8 mouse cellular contexts compared by ENCODE assay signal in the genomic region with DNA sequence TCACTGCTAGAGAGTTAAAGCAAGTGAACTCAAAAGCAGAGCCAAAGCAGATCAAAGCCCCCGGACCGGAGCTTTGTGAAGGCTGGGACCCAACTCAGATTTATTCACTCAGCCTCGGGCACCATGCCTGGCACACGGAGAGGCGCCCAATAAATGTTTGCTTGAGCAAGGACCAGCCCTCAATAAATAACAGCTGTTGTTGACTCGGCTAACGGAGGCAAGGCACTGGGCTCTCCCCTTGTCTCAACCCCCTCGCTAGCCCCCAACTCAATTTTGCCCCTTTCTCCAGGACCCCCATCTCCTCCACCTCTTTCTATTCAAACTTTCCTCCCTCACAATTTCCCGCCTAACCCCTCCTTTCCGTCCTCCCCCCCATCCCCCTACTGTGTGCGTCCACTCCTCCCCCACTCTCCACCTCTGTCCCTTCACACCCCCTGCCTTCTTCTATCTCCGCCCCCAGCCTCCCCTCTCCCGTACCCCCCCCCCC. TPM values are rescaled to one million over a fixed set of nuclear protein-coding genes. Genes with fewer than 3 reads are reported as not detected.
DNase-seq lines count a peak whose midpoint lies in the region; ATAC-seq and TF ChIP-seq lines count a peak whose summit lies in the region.

No protein-coding gene starts in this region.

- peak overlapping the region; percentile 61 for H3K4me2 ChIP-seq in hindbrain, embryonic 13.5 days

- peak overlapping the region; percentile 89 for H3K27ac ChIP-seq in gastrocnemius, adult 2 months
- peak overlapping the region; percentile 80 for H3K27ac ChIP-seq in hindbrain, embryonic 13.5 days
- no peak overlapping the region for H3K27ac ChIP-seq in macrophage

- peak; percentile 35 for DNase-seq in gastrocnemius, adult 2 months
- DNase-seq in gastrocnemius, postnatal 4 days (ENCODE audit: low spot score in 2 of 2), result no peak
- peak; percentile 23 for DNase-seq in thymus, postnatal 4 days
- no peak for DNase-seq in thymus, postnatal 10 days (ENCODE audit: low spot score in 2 of 2)
- no peak for DNase-seq in gastrocnemius, postnatal 25 days
- no peak for DNase-seq in frontal cortex, postnatal 14 days (ENCODE audit: low spot score in 2 of 2)

- H3K4me3 ChIP-seq in gastrocnemius, adult 2 months, result peak overlapping the region; percentile 77
- peak overlapping the region; percentile 70 for H3K4me3 ChIP-seq in hindbrain, embryonic 13.5 days
- peak overlapping the region; percentile 1; the same call in 1 of the 2 replicates for H3K4me3 ChIP-seq in macrophage (ENCODE audit: inconsistent target)

- H3K79me2 ChIP-seq in macrophage (ENCODE audit: inconsistent target), result peaks cover 25% of the 10 kb centered on the region; the same call in 1 of the 2 replicates

- H3K27me3 ChIP-seq in hindbrain, embryonic 13.5 days, result no peaks in the 10 kb centered on the region

- intact Hi-C loops in gastrocnemius, adult 2 months (cut with DNase I), result no loop called here

- no peaks in the 10 kb centered on the region for H3K9me3 ChIP-seq in hindbrain, embryonic 13.5 days

- WGBS in hindbrain, embryonic 13.5 days, result 7% methylated on average over 12 of the region's 13 CpGs
- WGBS in macrophage (ENCODE audit: missing documents), result 47% methylated on average over 9 of the region's 13 CpGs

- peak; percentile 45 for ATAC-seq in hindbrain, embryonic 13.5 days (ENCODE audit: low FRiP score)

- H3K4me1 ChIP-seq in hindbrain, embryonic 13.5 days (replicated peaks), result peaks cover 28% of the 10 kb centered on the region

- H3K36me3 ChIP-seq in hindbrain, embryonic 13.5 days, result peaks cover under 1% of the 10 kb centered on the region
- H3K36me3 ChIP-seq in macrophage (ENCODE audit: inconsistent target), result no peaks in the 10 kb centered on the region

- H3K9ac ChIP-seq in hindbrain, embryonic 13.5 days, result peak overlapping the region; percentile 82

- no peak for TF ChIP-seq CTCF in gastrocnemius, adult 2 months (IDR thresholded peaks at IDR 0.05)

RNA-seq across cellular contexts. Expression of a gene that starts 0.5 kb away (rescaled TPM):
- total RNA-seq in gastrocnemius, adult 2 months (2021), result 1 to 10 TPM; 7.4 TPM
- total RNA-seq in gastrocnemius, postnatal 4 days (2021), result 10 to 100 TPM; 42.1 to 57.6 TPM
- 48.0 and 48.3 TPM in 2 replicates for polyA plus RNA-seq in hindbrain, embryonic 13.5 days (2015; fragmentation: Nextera tagmentation; extraction: Ambion mirVana)
- total RNA-seq in macrophage (2018; cell fraction: chromatin; rRNA removed), result 100 to 1,000 TPM in 11 of 26 experiments, 10 to 100 TPM in 15; 16.1 to 184 (median 88.4) TPM
- 1 to 10 TPM; 1.7 to 8.2 (median 3.6) TPM for total RNA-seq in macrophage (2018; cell fraction: cytosol; rRNA removed)
- total RNA-seq in macrophage (2018; cell fraction: nucleus; rRNA removed), result 10 to 100 TPM; 13.9 to 96.4 (median 40.7) TPM
- polyA plus RNA-seq in macrophage (2018), result 3.1 to 10.3 TPM (median 5.1 TPM) in 3 replicates
- total RNA-seq in gastrocnemius, postnatal 25 days (2021), result 10 to 100 TPM; 12.1 to 13.2 TPM

RNA-seq across cellular contexts. Expression of a gene that starts 32.0 kb away (rescaled TPM):
- under 1 TPM; 0.50 to 0.66 TPM for total RNA-seq in gastrocnemius, adult 2 months (2021)
- total RNA-seq in gastrocnemius, postnatal 4 days (2021), result 1 to 10 TPM; 3.0 to 4.3 TPM
- 1.8 and 2.4 TPM in 2 replicates for polyA plus RNA-seq in hindbrain, embryonic 13.5 days (2015; fragmentation: Nextera tagmentation; extraction: Ambion mirVana)
- total RNA-seq in macrophage (2018; cell fraction: chromatin; rRNA removed), result 1,000 to 10,000 TPM in 1 of 26 experiments, 100 to 1,000 TPM in 23, 10 to 100 TPM in 2; 80.4 to 1,046 (median 544) TPM
- 100 to 1,000 TPM; 256 to 461 (median 350) TPM for total RNA-seq in macrophage (2018; cell fraction: cytosol; rRNA removed)
- total RNA-seq in macrophage (2018; cell fraction: nucleus; rRNA removed), result 100 to 1,000 TPM; 115 to 632 (median 409) TPM
- polyA plus RNA-seq in macrophage (2018), result 262 to 376 TPM (median 298 TPM) in 3 replicates
- under 1 TPM; 0.62 to 1.00 TPM for total RNA-seq in gastrocnemius, postnatal 25 days (2021)

Comparison
In these comparisons a context has a peak if more than half of its experiments do, and no peak if none do; other contexts are left out.
1. DNase-seq: peak in gastrocnemius, adult 2 months (single experiment) and thymus, postnatal 4 days (single experiment); none in gastrocnemius, postnatal 4 days (0 of 2), thymus, postnatal 10 days (0 of 2), gastrocnemius, postnatal 25 days (single experiment) and frontal cortex, postnatal 14 days (0 of 2).
2. H3K4me3 ChIP-seq: peak in every context shown above with its lines; median percentile 77 in gastrocnemius, adult 2 months; 70 in hindbrain, embryonic 13.5 days; 1 in macrophage.